Mouse (Mus musculus) c-Kit-negative CD71-positive TER-119-positive erythroid progenitor cells, embryonic 14.5 days (primary cell): ENCODE measurements around the gene Nrl.

Source experiments
- DNase-seq: peaks from one replicate; pipeline ENCODE4 v3.0.0-alpha.2; 2013; ENCODE audit warnings: low read depth, low spot score

The Nrl gene

DNA sequence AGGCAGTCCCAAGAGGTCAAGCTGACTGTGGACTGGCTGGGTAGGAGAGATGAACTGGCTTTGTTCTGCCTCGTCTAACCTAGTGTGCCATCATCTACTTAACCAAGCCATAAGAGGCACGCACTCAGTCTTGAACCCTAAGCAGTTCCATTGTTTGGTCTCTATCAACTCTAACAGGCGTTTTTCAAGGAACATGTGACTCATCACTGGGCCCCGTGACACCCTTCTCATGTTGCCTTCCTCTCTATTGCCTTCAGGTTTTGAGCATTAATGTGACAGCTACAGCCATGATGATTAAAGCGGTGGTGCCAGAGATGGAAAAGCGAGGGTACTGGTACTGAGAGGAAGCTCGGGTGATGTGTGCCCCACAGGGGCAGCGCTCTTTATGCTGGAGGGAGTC lies 37.9 kb downstream of the Nrl start:
- no peak for DNase-seq

GRCm38 (mm10) chr14:55484430-55485085 lies 40.2 kb downstream of the Nrl start:
- no peak for DNase-seq

- no peak for DNase-seq
Observed at GRCm38 (mm10) chr14:55479629-55480028, 45.2 kb downstream of the Nrl start.

DNA sequence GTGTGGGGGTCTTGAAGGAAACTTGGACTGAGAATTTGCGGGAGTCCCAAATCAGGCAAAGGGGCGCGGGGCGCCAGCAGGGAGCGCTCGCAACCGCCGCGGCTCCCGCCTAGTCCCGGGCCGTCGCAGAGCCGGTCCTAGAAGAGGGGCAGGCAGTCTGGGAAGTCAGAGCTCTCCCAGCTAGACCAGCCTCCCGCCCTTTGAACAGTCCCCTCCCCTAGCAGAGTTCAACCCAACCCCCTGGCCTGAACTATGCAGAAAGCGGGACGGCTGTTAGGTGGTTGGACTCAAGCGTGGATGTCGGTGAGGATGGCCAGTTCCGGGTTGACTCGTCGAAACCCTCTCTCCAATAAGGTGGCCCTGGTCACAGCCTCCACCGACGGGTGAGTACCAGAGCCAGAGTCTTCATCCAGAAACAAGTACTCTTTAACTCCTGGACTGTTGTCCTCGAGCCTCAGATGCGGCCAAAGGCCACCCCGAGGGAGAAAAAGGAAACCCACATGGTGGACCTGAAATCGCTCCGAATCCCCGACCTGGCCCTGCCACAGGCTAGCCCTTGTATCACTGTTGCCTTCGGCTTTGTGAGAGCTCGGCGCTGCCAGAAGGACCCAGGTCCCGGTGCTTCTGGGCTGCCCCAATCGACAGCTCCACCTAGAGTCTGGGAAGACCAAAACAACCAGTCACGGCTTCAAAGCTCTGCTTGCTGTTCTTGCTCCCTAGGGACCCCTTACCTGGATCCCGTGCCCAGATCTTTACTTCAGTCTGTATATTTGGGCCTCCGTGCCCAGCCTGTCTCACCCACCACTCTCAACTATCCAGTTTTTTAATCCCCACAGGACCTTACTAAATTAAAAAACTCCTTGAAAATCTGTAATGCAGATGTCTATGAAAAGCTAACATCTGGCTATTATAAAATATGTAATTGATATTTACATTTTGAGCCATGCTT lies 45.9 kb downstream of the Nrl start, which contains the start of gene Dhrs4:
Dhrs4 (plus strand) TSS at position 108 of the 949 bp plus-strand sequence.
- DNase-seq = peak; percentile 64

- no peak for DNase-seq
Observed at GRCm38 (mm10) chr14:55477829-55478228, 47.0 kb downstream of the Nrl start.

DNA sequence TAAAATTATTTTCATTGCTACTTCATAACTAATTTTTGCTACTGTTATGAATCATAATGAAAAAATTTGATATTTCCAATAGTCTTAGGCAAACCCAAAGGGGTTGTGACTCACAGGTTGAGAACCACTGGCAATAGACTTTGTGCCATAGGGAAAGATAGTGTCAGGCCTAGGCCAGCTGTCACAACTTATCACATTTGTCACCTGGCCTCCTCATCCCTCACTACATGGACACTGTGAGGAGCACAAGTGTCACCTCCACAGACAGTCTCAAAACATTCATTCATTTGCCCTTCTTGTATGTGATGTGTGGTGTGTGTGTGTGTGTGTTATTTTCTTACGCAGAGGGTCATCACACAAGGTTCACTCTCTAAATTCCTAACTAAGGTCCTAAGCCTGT lies 47.4 kb downstream of the Nrl start:
- DNase-seq = no peak

DNA sequence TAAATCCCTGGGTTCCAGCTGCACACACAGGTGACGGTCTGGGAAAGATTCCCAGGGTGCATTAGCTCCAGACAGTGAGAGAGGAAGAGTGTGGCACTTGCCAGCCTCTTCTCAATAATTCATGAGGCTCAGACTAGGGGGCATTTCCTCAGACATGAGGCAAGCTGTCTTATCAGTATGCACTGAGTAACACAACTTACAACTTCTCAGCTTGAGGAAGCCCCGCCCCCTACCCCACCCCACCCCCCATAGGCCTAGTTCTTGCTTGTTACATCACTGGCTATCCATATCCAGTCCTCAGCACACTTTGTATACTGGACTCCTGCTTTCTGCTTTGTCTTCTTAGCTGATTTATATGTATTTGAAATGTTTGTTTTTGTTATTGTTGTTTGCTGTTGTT lies 49.1 kb downstream of the Nrl start:
- DNase-seq = no peak

GRCm38 (mm10) chr14:55470806-55471205 lies 54.0 kb downstream of the Nrl start:
- DNase-seq = no peak

GRCm38 (mm10) chr14:55469821-55470220 lies 55.0 kb downstream of the Nrl start:
- DNase-seq = no peak

GRCm38 (mm10) chr14:55469041-55469440 lies 55.7 kb downstream of the Nrl start:
- no peak for DNase-seq
